Mouse (Mus musculus) heart, postnatal 0 days (tissue): Measurements from ENCODE around the gene Cyp2b23.

Source experiments
- CTCF ChIP-seq: IDR thresholded peaks from 2 replicates; pipeline ENCODE4 v1.5.1; 2016; ENCODE audit warnings: antibody characterized with exemption, control low read depth, low read depth
- EP300 ChIP-seq: IDR thresholded peaks from 2 replicates; pipeline ENCODE4 v1.6.1; 2016; ENCODE audit warnings: antibody characterized with exemption, low read depth

GRCm38 (mm10) chr7:26666011-26666410 lies 20.2 kb downstream of the Cyp2b23 start:
- TF ChIP-seq CTCF (no peak), EP300 (no peak)
